Mouse (Mus musculus) heart, embryonic 16.5 days (tissue): ENCODE measurements around the gene Crabp2. TPM values are rescaled to one million over a fixed set of nuclear protein-coding genes. Genes with fewer than 3 reads are reported as not detected.
"Not testable (repeated sequence)": the region's sequence is repeated elsewhere in the genome, so short reads cannot be mapped to it uniquely, and the experiment has no call there.

ENCODE experiments used
- ATAC-seq: fragments of 200-750 bp; cut with Nextera tagmentation; replicated peaks from 2 replicates; pipeline ENCODE4 v1.8.0; 2017; ENCODE audit warnings: moderate number of reproducible peaks; ENCODE audit not compliant: insufficient read depth, low FRiP score; ENCODE audit errors: extremely low read depth
- H3K27ac ChIP-seq: fragments of 300-500 bp; sonication (generic); 2 replicates; pipeline ENCODE4 v1.5.1; 2014; ENCODE audit warnings: mild to moderate bottlenecking, low read length, control low read depth, moderate library complexity
- H3K27me3 ChIP-seq: fragments of 300-500 bp; sonication (generic); 2 replicates; pipeline ENCODE4 v1.6.1; 2014; ENCODE audit warnings: low read length, mixed read lengths; ENCODE audit not compliant: control insufficient read depth, insufficient read depth
- H3K36me3 ChIP-seq: fragments of 300-500 bp; sonication (generic); 2 replicates; pipeline ENCODE4 v1.6.1; 2014; ENCODE audit not compliant: control insufficient read depth, insufficient read depth
- H3K4me1 ChIP-seq: fragments of 300-500 bp; sonication (generic); 2 replicates; pipeline ENCODE4 v1.6.1; 2014; ENCODE audit warnings: low read length, mixed read lengths; ENCODE audit not compliant: control insufficient read depth, insufficient read depth
- H3K4me2 ChIP-seq: fragments of 300-500 bp; sonication (generic); 2 replicates; pipeline ENCODE4 v1.6.1; 2014; ENCODE audit warnings: low read depth, mild to moderate bottlenecking, control low read depth, low read length
- H3K4me3 ChIP-seq: fragments of 300-500 bp; sonication (generic); 2 replicates; pipeline ENCODE4 v1.5.1; 2014; ENCODE audit warnings: mild to moderate bottlenecking, control low read depth, low read length
- H3K9ac ChIP-seq: fragments of 300-500 bp; sonication (generic); 2 replicates; pipeline ENCODE4 v1.6.1; 2014; ENCODE audit warnings: low read length, control low read depth
- H3K9me3 ChIP-seq: fragments of 300-500 bp; sonication (generic); replicated peaks from 2 replicates; pipeline ENCODE4 v1.6.1; 2016; ENCODE audit warnings: low read length; ENCODE audit not compliant: control insufficient read depth
- WGBS: fragments of 180-500 bp; shearing (Covaris S2); extraction: QIAGEN DNeasy Blood & Tissue Kit; methylation state at CpG from one replicate; pipeline ENCODE4 v1.1.7; 2014; 5-methylcytosine and 5-hydroxymethylcytosine counted together
- polyA plus RNA-seq: library from polyadenylated mRNA; unstranded; fragments of >200 nt; fragmentation: Nextera tagmentation; extraction: Ambion mirVana; gene quantifications from 2 replicates; pipeline ENCODE4 v1.2.1, GENCODE M21; 2015

The Crabp2 gene
- polyA plus RNA-seq, result 7.8 and 10.1 TPM in 2 replicates

DNA sequence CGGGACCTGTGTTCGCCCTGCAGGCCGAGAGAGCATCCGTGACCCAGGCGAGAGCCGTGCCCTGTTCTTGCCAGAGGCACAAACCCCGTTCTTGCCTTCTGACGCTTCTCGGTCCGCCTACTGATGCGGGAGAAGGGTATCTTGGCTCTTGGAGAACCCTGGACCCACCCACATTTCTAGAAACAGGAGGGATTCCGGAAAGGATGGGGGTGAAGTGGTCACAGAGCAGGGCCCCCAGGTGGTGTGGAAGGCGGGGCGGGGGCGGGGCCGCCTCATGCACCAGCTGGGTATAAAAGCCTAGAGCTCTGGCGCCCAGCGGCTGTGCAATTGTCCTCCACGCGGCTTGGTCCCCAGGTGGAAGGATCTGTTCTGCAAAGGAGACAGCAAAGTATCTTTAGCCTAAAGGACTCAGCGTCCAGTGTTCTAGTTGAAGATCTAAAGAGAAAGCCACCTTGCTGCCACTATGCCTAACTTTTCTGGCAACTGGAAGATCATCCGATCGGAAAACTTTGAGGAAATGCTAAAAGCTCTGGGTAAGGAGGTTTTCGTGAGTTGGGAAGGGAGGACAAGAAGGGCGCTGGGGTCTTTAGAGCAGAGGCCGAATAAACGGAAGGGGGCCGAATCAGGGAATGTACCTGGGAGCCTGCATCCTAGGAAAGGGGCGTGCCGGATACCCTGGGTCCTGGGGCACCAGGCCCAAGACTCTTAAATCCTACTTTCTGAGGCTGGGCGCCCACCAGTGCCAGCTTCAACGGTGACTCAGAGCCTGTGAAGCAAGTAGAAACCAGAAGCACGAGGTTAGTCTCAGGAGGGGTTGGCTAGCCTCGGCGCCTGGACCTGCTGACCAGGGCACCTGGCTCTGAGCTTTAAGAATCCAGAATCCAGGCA, at the start of gene Crabp2:
Gene Crabp2, plus strand, starts transcription at position 289 of the 888 bp plus-strand sequence.
- Histone ChIP-seq H3K9me3 (no peaks in the 10 kb centered on the region), H3K9ac (peak within 1 kb of the TSS; percentile 44; the same call in 1 of the 2 replicates), H3K27ac (no peak within 1 kb of the TSS), H3K36me3 (no peaks in the 10 kb centered on the region), H3K27me3 (peaks cover 64% of the 10 kb centered on the region), H3K4me3 (peak within 1 kb of the TSS; percentile 41), H3K4me1 (peaks cover 31% of the 10 kb centered on the region), H3K4me2 (peak within 1 kb of the TSS; percentile 64)
- no peak for ATAC-seq
- 4% methylated on average over 35 of the region's 35 CpGs for WGBS

DNA sequence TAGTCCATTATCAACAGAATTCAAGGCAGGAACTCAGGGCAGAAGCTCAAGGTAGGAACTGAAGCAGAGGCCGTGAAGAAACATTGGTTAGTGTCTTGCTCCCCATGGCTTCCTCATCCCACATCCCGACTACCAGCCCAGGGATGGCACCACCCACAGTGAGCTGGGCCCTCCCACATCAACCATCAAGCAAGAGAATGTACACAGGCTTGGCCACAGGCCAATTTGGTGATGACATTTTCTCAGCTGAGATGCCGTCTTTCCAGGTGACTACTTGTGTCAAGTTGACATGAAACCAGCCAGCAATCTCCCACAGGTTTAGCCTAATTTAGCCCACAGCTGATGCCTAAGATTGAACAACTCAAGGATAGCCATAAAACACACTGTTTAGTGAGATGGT, 49.2 kb upstream of the Crabp2 start:
- Histone ChIP-seq H3K36me3 (no peaks in the 10 kb centered on the region), H3K4me2 (no peak overlapping the region), H3K9ac (no peak overlapping the region), H3K9me3 (no peaks in the 10 kb centered on the region), H3K4me3 (no peak overlapping the region), H3K27ac (no peak overlapping the region), H3K27me3 (no peaks in the 10 kb centered on the region), H3K4me1 (no peaks in the 10 kb centered on the region)
- WGBS, result 59% methylated on average over 3 of the region's 3 CpGs
- ATAC-seq, result no peak

DNA sequence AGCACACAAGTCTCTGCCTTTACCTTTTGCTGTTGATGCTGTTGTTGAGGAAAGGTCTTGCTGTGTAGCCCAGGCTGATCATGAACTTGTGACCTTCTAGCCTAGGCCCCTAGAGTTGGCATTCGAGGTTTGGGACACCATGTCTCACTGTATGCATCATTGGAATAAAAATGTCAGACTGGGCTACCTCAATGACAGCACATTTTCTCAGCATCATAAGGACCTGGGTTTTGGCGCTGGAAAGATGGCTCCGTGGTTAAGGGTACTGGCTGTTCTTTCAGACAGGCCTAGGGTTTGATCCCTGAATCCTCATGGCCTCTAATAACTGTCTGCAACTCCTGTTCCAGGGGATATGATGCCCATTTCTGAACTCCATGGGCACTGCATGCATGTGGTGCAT, 48.7 kb upstream of the Crabp2 start:
- 74% methylated on average over 3 of the region's 3 CpGs for WGBS
- H3K27me3 ChIP-seq, result no peaks in the 10 kb centered on the region
- no peaks in the 10 kb centered on the region for H3K9me3 ChIP-seq
- ATAC-seq, result no peak
- H3K4me3 ChIP-seq, result no peak overlapping the region
- no peak overlapping the region for H3K9ac ChIP-seq
- H3K4me1 ChIP-seq, result no peaks in the 10 kb centered on the region
- no peak overlapping the region for H3K27ac ChIP-seq
- H3K4me2 ChIP-seq, result no peak overlapping the region
- H3K36me3 ChIP-seq, result no peaks in the 10 kb centered on the region

DNA sequence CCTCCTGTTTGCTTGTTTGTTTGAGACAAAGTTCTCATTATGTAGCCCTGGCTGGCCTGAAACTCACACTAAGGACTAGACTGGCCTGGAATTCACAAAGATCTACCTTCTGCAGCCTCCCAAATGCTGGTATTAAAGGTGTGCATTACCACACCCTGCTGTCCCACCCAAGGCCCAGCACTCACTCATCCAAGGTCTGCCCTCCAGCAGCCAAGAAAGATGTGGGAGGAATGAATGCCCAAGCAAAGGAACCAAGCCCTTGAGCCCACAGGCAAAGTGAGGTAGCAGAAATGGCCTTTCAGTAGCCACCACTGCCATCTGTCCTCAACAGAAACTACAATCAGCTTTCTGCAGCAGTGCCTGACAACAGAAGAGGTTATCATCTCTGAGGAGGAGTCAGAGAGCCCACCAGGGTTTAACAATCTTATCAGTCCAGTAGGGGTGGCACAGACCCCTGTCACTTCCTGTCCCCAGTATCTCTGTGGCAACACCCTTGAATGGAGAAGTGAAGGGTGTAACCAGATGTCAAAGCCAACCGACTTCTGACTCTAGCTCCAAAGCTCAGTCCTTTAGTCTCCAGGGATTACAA, 47.3 kb upstream of the Crabp2 start:
- Histone ChIP-seq H3K27ac (no peak overlapping the region), H3K4me1 (no peaks in the 10 kb centered on the region), H3K4me3 (no peak overlapping the region), H3K36me3 (no peaks in the 10 kb centered on the region), H3K4me2 (no peak overlapping the region), H3K27me3 (no peaks in the 10 kb centered on the region), H3K9ac (no peak overlapping the region), H3K9me3 (no peaks in the 10 kb centered on the region)
- ATAC-seq, result no peak
- 9% methylated on average over 1 of the region's 1 CpGs for WGBS

DNA sequence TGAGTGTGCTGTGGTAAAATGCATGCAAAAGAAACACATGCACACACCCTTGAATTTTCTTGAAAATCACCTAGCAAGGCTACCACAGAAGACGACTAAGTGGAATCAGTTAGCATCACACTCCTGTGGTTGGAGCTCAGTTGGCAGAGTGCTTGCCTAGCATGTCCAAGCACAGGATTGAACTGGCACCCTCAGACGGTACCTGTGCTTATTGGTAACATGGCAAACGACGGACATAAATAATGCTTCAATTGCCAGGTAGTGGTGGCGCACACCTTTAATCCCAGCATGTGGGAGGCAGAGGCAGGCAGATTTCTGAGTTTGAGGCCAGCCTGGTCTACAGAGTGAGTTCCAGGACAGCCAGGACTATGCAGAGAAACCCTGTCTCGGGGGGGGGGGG, 46.5 kb upstream of the Crabp2 start:
- ATAC-seq, H3K27ac ChIP-seq, H3K9ac ChIP-seq, H3K4me3 ChIP-seq, H3K9me3 ChIP-seq, H3K4me1 ChIP-seq, H3K4me2 ChIP-seq, H3K36me3 ChIP-seq, H3K27me3 ChIP-seq: not testable (repeated sequence)
- 73% methylated on average over 6 of the region's 6 CpGs for WGBS

DNA sequence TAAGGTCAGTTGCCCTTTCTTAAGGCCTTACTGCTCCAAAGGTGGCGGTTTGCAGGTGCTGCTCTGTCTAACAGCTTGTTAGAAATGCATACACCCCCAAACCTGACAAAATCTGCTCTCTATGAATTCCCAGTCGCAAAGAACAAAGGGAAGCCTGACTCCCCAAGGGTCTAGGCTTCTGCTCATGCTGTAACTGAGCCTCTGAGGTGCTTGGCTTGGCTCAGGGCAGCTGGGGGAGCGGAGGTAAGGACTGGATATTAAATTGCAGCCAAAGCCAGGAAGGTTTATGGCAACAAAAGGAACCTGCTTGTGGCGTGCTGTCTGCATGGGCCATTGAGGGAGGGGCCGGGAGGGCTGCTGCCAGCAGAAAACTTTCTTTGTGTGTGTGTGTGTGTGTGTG, 44.6 kb upstream of the Crabp2 start:
- no peak for ATAC-seq
- WGBS, result 61% methylated on average over 5 of the region's 5 CpGs
- peaks cover 13% of the 10 kb centered on the region for H3K4me1 ChIP-seq
- no peaks in the 10 kb centered on the region for H3K9me3 ChIP-seq
- no peak overlapping the region for H3K27ac ChIP-seq
- no peak overlapping the region for H3K4me2 ChIP-seq
- no peak overlapping the region for H3K9ac ChIP-seq
- H3K4me3 ChIP-seq, result no peak overlapping the region
- H3K36me3 ChIP-seq, result no peaks in the 10 kb centered on the region
- H3K27me3 ChIP-seq, result no peaks in the 10 kb centered on the region

DNA sequence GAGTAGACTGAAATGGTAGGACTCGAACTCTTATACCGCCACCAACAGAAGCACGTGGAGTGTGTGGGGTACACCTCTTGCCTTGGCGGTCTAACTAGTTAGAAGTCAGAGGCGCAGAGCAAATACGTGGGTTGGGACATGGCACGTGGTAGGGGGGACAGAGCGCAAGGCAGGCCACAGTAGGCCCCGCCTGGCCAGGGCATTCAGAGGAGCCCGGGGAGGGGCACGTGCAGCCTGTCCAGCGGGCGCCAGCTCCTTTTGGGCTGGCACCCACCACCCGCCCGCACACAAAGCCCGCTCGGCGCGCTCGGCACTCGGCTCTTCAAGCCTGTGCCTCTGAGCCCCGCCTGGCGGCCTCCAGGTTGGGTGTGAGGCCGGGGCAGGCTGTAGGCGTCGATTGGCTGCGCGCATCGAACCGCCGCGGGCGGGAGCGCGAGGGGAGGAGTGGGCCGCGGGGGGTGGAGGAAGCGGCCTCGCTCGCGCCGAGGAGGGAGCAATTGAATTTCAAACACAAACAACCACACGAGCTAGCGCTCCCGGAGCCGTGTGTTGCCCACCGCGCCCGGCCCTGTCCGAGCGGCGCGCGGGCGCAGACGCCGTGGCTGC, 42.5 kb upstream of the Crabp2 start, which contains the start of gene Hdgf:
Gene Hdgf, plus strand, starts transcription at position 442 of the 606 bp plus-strand sequence.
- WGBS, result under 1% methylated on average over 56 of the region's 57 CpGs
- peak within 1 kb of the TSS; percentile 93 for H3K4me2 ChIP-seq
- peak within 1 kb of the TSS; percentile 91 for H3K9ac ChIP-seq
- H3K27me3 ChIP-seq, result no peaks in the 10 kb centered on the region
- ATAC-seq, result peak; percentile 92
- H3K27ac ChIP-seq, result peak within 1 kb of the TSS; percentile 96
- H3K4me3 ChIP-seq, result peak within 1 kb of the TSS; percentile 77
- H3K4me1 ChIP-seq, result peaks cover 32% of the 10 kb centered on the region
- H3K9me3 ChIP-seq, result no peaks in the 10 kb centered on the region
- no peaks in the 10 kb centered on the region for H3K36me3 ChIP-seq

DNA sequence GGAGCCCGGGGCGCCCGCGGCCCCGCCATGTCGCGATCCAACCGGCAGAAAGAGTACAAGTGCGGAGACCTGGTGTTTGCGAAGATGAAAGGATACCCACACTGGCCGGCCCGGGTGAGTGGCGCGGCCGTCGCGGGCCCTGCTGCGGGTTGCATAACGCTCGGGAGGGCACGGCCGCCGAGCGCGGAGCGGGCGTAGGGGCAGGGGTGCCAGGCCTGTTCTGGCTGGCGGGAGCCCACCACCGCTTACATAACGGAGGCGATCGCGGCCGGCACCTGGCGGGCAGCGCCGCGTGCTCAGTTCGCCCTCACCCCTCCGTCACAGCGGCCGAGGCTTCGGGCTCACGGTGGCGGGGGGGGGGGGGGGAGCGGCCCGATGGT, 41.9 kb upstream of the Crabp2 start:
- H3K4me2 ChIP-seq, result peak overlapping the region; percentile 93
- under 1% methylated on average over 42 of the region's 47 CpGs for WGBS
- H3K27me3 ChIP-seq, result no peaks in the 10 kb centered on the region
- peak; percentile 14 for ATAC-seq
- H3K4me3 ChIP-seq, result peak overlapping the region; percentile 77
- H3K4me1 ChIP-seq, result peaks cover 32% of the 10 kb centered on the region
- no peaks in the 10 kb centered on the region for H3K36me3 ChIP-seq
- peak overlapping the region; percentile 91 for H3K9ac ChIP-seq
- H3K27ac ChIP-seq, result peak overlapping the region; percentile 96
- no peaks in the 10 kb centered on the region for H3K9me3 ChIP-seq
